8 mouse cellular contexts compared by ENCODE assay signal in the genomic region with DNA sequence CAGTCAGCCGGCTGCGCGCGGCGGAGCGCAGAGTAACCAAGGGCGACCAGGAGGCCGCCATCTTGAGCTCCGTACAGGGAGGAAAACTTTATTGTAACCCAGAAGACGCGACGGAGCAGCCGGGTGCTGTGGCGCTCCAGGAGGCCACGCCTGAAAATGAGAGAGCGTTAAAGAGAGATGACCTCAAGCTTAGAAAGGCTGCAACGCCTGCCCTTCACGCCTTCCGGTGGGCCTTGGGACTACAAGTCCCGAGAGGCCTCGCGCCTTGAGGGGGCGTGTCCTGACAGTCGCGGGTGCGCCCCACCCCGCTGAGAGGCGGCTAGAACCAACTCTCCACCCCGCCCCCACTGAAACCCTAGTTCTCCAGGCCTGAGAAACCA. TPM values are rescaled to one million over a fixed set of nuclear protein-coding genes. Genes with fewer than 3 reads are reported as not detected.
DNase-seq lines count a peak whose midpoint lies in the region; ATAC-seq and TF ChIP-seq lines count a peak whose summit lies in the region.

TSS of gene Afg1l (minus strand) at position 225 of the 380 bp plus-strand sequence.

- no peaks in the 10 kb centered on the region for H3K4me1 ChIP-seq in embryonic facial prominence, embryonic 11.5 days (ENCODE audit: control insufficient read depth, insufficient read depth, low read length)
- H3K4me1 ChIP-seq in limb, embryonic 10.5 days: peaks cover 14% of the 10 kb centered on the region
- H3K4me1 ChIP-seq in midbrain, embryonic 13.5 days (replicated peaks): peaks cover 11% of the 10 kb centered on the region
- H3K4me1 ChIP-seq in spleen, adult 2 months (ENCODE audit: control insufficient read depth, insufficient read depth, insufficient read length): peaks cover 5% of the 10 kb centered on the region; the same call in 1 of the 2 replicates

- H3K27me3 ChIP-seq in embryonic facial prominence, embryonic 11.5 days (ENCODE audit: control insufficient read depth, insufficient read depth, low read length): no peaks in the 10 kb centered on the region
- H3K27me3 ChIP-seq in limb, embryonic 10.5 days (ENCODE audit: low read depth, poor library complexity, severe bottlenecking): no peaks in the 10 kb centered on the region
- no peaks in the 10 kb centered on the region for H3K27me3 ChIP-seq in midbrain, embryonic 13.5 days
- H3K27me3 ChIP-seq in spleen, adult 2 months (ENCODE audit: control insufficient read depth, insufficient read depth, low read length): no peaks in the 10 kb centered on the region

- WGBS in embryonic facial prominence, embryonic 11.5 days: 0% methylated on average over 29 of the region's 29 CpGs
- WGBS in limb, embryonic 10.5 days: under 1% methylated on average over 29 of the region's 29 CpGs
- under 1% methylated on average over 29 of the region's 29 CpGs for WGBS in midbrain, embryonic 13.5 days
- under 1% methylated on average over 29 of the region's 29 CpGs for WGBS in spleen, adult 2 months

- no peaks in the 10 kb centered on the region for H3K36me3 ChIP-seq in embryonic facial prominence, embryonic 11.5 days (replicated peaks; ENCODE audit: control insufficient read depth, insufficient read depth, low read depth, low read length)
- H3K36me3 ChIP-seq in limb, embryonic 10.5 days: no peaks in the 10 kb centered on the region
- no peaks in the 10 kb centered on the region for H3K36me3 ChIP-seq in midbrain, embryonic 13.5 days
- no peaks in the 10 kb centered on the region for H3K36me3 ChIP-seq in spleen, adult 2 months (ENCODE audit: control insufficient read depth, insufficient read depth, low read length)

- peak within 1 kb of the TSS; percentile 60 for H3K4me2 ChIP-seq in embryonic facial prominence, embryonic 11.5 days (ENCODE audit: low read depth, low read length)
- peak within 1 kb of the TSS; percentile 80 for H3K4me2 ChIP-seq in midbrain, embryonic 13.5 days (replicated peaks)

- H3K9ac ChIP-seq in embryonic facial prominence, embryonic 11.5 days (replicated peaks; ENCODE audit: low read length): peak within 1 kb of the TSS; percentile 70
- H3K9ac ChIP-seq in midbrain, embryonic 13.5 days (replicated peaks): peak within 1 kb of the TSS; percentile 78

- peak within 1 kb of the TSS; percentile 63 for H3K4me3 ChIP-seq in embryonic facial prominence, embryonic 11.5 days (ENCODE audit: low read depth, low read length)
- peak within 1 kb of the TSS; percentile 84 for H3K4me3 ChIP-seq in limb, embryonic 10.5 days
- H3K4me3 ChIP-seq in midbrain, embryonic 13.5 days (replicated peaks): peak within 1 kb of the TSS; percentile 69
- peak within 1 kb of the TSS; percentile 69 for H3K4me3 ChIP-seq in spleen, adult 2 months (ENCODE audit: extremely low read depth, insufficient read depth, insufficient read length)

- peak; percentile 89 for ATAC-seq in embryonic facial prominence, embryonic 11.5 days (replicated peaks; ENCODE audit: insufficient number of reproducible peaks, low FRiP score, low TSS enrichment, low read depth)
- peak; percentile 98 for ATAC-seq in granulocyte monocyte progenitor cell, adult 5-6 weeks (replicated peaks; ENCODE audit: poor library complexity, severe bottlenecking)
- peak; percentile 95 for ATAC-seq in midbrain, embryonic 13.5 days

- no peaks in the 10 kb centered on the region for H3K9me3 ChIP-seq in embryonic facial prominence, embryonic 11.5 days (replicated peaks; ENCODE audit: control insufficient read depth, low read length)
- H3K9me3 ChIP-seq in limb, embryonic 10.5 days (replicated peaks): no peaks in the 10 kb centered on the region
- no peaks in the 10 kb centered on the region for H3K9me3 ChIP-seq in midbrain, embryonic 13.5 days

- peak; percentile 93 for DNase-seq in ovary, adult 18-20 months (ENCODE audit: low spot score)
- DNase-seq in ovary, postnatal 10 days (ENCODE audit: low spot score): no peak
- DNase-seq in embryonic facial prominence, embryonic 11.5 days (ENCODE audit: low spot score): peak; percentile 95
- DNase-seq in kidney, adult 11 months: peak; percentile 97
- DNase-seq in limb, embryonic 10.5 days (ENCODE audit: low spot score): peak; percentile 93
- peak; percentile 92 to 97 for DNase-seq in spleen, adult 2 months (ENCODE audit: low read depth in 1 of 2, low spot score in 2 of 2)

- TF ChIP-seq POLR2A in spleen, adult 2 months (IDR thresholded peaks at IDR 0.05; ENCODE audit: low read depth, low read length): no peak

- no peak for TF ChIP-seq CTCF in spleen, adult 2 months (IDR thresholded peaks at IDR 0.05; ENCODE audit: extremely low read depth, insufficient read depth, insufficient read length, insufficient replicate concordance)

- peak within 1 kb of the TSS; percentile 68 for H3K27ac ChIP-seq in embryonic facial prominence, embryonic 11.5 days (replicated peaks; ENCODE audit: low read depth, low read length)
- peak within 1 kb of the TSS; percentile 96 for H3K27ac ChIP-seq in limb, embryonic 10.5 days
- H3K27ac ChIP-seq in midbrain, embryonic 13.5 days: peak within 1 kb of the TSS; percentile 87
- peak within 1 kb of the TSS; percentile 93 for H3K27ac ChIP-seq in spleen, adult 2 months (ENCODE audit: insufficient read depth, low read length)

RNA-seq across cellular contexts. Expression of gene Afg1l, which starts in this region (rescaled TPM):
- 5.8 and 6.2 TPM in 2 replicates for polyA plus RNA-seq in embryonic facial prominence, embryonic 11.5 days (2014; fragmentation: Nextera tagmentation; extraction: Ambion mirVana)
- 3.9 and 7.7 TPM in 2 replicates for total RNA-seq in granulocyte monocyte progenitor cell, adult 5-6 weeks (2014; fragmentation: Nextera tagmentation)
- total RNA-seq in granulocyte monocyte progenitor cell, adult 5-6 weeks (2017): 3.0 and 5.8 TPM in 2 replicates
- 4.0 and 4.6 TPM in 2 replicates for polyA plus RNA-seq in limb, embryonic 10.5 days (2016; fragmentation: Nextera tagmentation; extraction: Ambion mirVana)
- 4.6 and 4.8 TPM in 2 replicates for polyA plus RNA-seq in midbrain, embryonic 13.5 days (2015; fragmentation: Nextera tagmentation; extraction: Ambion mirVana)
- 1.5 and 2.1 TPM in 2 replicates for polyA plus RNA-seq in spleen, adult 2 months (2012; rRNA removed)
